Mouse (Mus musculus) testis, adult 2 months (tissue): ENCODE results near the gene Grb2. TPM values are rescaled to one million over a fixed set of nuclear protein-coding genes. Genes with fewer than 3 reads are reported as not detected.

Experiments used
- H3K27ac ChIP-seq: fragments of 200-500 bp; 2 replicates; pipeline ENCODE4 v1.5.1; 2012; ENCODE audit warnings: low read depth, low read length; ENCODE audit not compliant: control insufficient read depth, insufficient read depth
- H3K27me3 ChIP-seq: fragments of 200-500 bp; 2 replicates; pipeline ENCODE4 v1.6.1; 2012; ENCODE audit warnings: mild to moderate bottlenecking, low read length, moderate library complexity; ENCODE audit not compliant: control insufficient read depth, insufficient read depth
- H3K36me3 ChIP-seq: fragments of 200-500 bp; 2 replicates; pipeline ENCODE4 v1.6.1; 2012; ENCODE audit warnings: mild to moderate bottlenecking, low read length; ENCODE audit not compliant: control insufficient read depth, insufficient read depth
- H3K4me1 ChIP-seq: fragments of 200-500 bp; 2 replicates; pipeline ENCODE4 v1.6.1; 2012; ENCODE audit warnings: low read length; ENCODE audit not compliant: control insufficient read depth, insufficient read depth
- H3K4me3 ChIP-seq: fragments of 200-500 bp; 2 replicates; pipeline ENCODE4 v1.5.1; 2012; ENCODE audit warnings: low read depth, mild to moderate bottlenecking, low read length, moderate library complexity, mixed read lengths; ENCODE audit not compliant: control insufficient read depth
- CTCF ChIP-seq: fragments of 200-500 bp; IDR thresholded peaks from 2 replicates; pipeline ENCODE4 v1.5.1; 2012; ENCODE audit warnings: low read depth, mild to moderate bottlenecking, inconsistent platforms, low read length, moderate library complexity; ENCODE audit not compliant: control insufficient read depth, insufficient read depth, insufficient replicate concordance
- POLR2A ChIP-seq: fragments of 200-500 bp; IDR thresholded peaks from 2 replicates; pipeline ENCODE4 v1.6.1; 2012; ENCODE audit warnings: low read depth, mild to moderate bottlenecking, inconsistent platforms, low read length, moderate library complexity; ENCODE audit not compliant: control insufficient read depth
- polyA plus RNA-seq: library from polyadenylated mRNA; depleted of rRNA; stranded (reverse); fragments of >200 nt; gene quantifications from 2 replicates; pipeline ENCODE4 v1.2.3, GENCODE M21; 2012

The Grb2 gene
- polyA plus RNA-seq, 1 experiment: 7.7 TPM

DNA sequence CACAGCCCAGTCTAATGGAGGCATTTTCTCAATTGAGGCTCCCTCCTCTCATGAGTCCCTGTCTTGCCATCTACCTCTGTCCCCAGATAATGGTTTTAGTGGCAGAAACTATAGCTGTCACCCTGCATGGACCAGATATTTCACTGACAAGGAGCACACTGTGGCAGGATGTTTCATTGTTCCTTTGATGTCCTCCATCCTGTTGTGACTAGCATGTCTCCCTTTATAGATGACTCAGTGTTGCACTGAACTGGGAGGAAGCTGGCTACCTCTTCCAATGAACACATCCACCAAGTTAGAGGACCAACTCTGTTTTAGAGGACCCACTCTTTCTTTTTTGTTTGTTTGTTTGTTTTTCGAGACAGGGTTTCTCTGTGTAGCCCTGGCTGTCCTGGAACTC, 37.7 kb upstream of the Grb2 start:
- no peaks in the 10 kb centered on the region for H3K36me3 ChIP-seq
- no peak overlapping the region for H3K27ac ChIP-seq
- no peak overlapping the region for H3K4me3 ChIP-seq

GRCm38 (mm10) chr11:115744385-115744784, 36.0 kb upstream of the Grb2 start:
- Histone ChIP-seq H3K27me3 (no peaks in the 10 kb centered on the region), H3K4me1 (peaks cover 2% of the 10 kb centered on the region; the same call in 1 of the 2 replicates), H3K36me3 (no peaks in the 10 kb centered on the region), H3K4me3 (no peak overlapping the region), H3K27ac (no peak overlapping the region)
- TF ChIP-seq CTCF: no peak
- TF ChIP-seq POLR2A: no peak

More for the DNA sequence above, 37.7 kb upstream of the Grb2 start:
- Histone ChIP-seq H3K4me1 (peaks cover 2% of the 10 kb centered on the region; the same call in 1 of the 2 replicates), H3K27me3 (no peaks in the 10 kb centered on the region)
- TF ChIP-seq POLR2A (no peak), CTCF (no peak)

DNA sequence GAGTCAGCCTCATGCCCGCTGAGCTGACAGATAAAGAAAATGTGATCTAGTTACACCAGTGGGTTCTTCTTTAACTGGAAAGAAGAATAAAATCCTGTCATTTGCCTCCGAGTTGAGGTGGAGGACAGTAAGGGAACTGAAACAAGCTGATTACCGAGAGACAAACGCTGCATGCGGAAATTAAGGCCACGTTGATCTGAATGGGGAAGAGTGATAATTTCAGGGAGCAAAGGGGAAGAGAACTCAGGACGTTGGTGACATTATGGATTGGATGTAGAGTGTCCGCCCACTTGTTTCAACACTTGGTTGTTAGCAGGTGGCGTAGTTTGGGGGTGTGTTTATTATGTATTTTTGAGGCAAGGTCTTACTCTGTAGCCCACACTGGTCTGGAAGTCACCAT, 34.5 kb upstream of the Grb2 start:
- H3K27ac ChIP-seq: no peak overlapping the region
- no peaks in the 10 kb centered on the region for H3K27me3 ChIP-seq
- peaks cover 2% of the 10 kb centered on the region; the same call in 1 of the 2 replicates for H3K4me1 ChIP-seq
- H3K4me3 ChIP-seq: no peak overlapping the region
- H3K36me3 ChIP-seq: no peaks in the 10 kb centered on the region
- TF ChIP-seq CTCF: no peak

GRCm38 (mm10) chr11:115741070-115741469, 32.7 kb upstream of the Grb2 start:
- TF ChIP-seq POLR2A (no peak), CTCF (no peak)
- no peak overlapping the region for H3K4me3 ChIP-seq
- H3K4me1 ChIP-seq: no peaks in the 10 kb centered on the region
- no peak overlapping the region for H3K27ac ChIP-seq
- no peaks in the 10 kb centered on the region for H3K27me3 ChIP-seq
- H3K36me3 ChIP-seq: no peaks in the 10 kb centered on the region

DNA sequence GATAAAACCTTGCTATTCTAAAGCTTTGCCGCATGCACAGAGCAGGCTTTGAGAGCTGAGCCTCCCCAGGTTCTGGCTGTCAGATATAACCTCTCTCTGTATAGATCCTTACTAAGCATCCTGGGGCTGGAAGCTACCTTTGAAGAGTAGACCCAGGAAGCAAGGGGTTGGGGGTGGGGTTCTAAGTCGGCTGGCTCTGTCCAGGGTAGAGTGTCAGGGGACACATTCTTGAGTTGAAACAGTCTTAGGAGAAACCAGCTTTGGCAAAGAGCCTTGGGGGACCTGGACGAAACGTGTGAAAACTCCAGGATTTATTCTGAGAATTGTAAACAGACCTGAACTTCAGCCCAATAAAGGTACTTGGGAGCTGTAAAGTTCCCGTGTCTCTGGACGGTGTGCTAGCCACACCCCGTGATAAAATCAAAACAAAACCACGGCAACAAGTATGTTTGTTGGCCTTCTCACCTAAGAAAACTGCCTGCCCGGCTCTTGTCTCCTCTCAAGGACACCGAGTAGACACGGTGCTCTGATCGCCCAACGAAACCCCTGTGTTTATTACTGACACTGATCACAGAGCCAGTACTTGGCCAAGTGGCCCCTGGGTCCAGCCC, 30.0 kb upstream of the Grb2 start:
- TF ChIP-seq POLR2A (no peak), CTCF (no peak)
- Histone ChIP-seq H3K4me3 (no peak overlapping the region), H3K27me3 (no peaks in the 10 kb centered on the region), H3K36me3 (no peaks in the 10 kb centered on the region), H3K27ac (no peak overlapping the region), H3K4me1 (no peaks in the 10 kb centered on the region)

- no peak overlapping the region for H3K4me3 ChIP-seq
- H3K4me1 ChIP-seq: no peaks in the 10 kb centered on the region
- TF ChIP-seq CTCF: no peak
- TF ChIP-seq POLR2A: no peak
- H3K36me3 ChIP-seq: no peaks in the 10 kb centered on the region
- H3K27ac ChIP-seq: no peak overlapping the region
- H3K27me3 ChIP-seq: no peaks in the 10 kb centered on the region
Observed at GRCm38 (mm10) chr11:115737608-115738208, 29.3 kb upstream of the Grb2 start.

GRCm38 (mm10) chr11:115734041-115734686, 25.8 kb upstream of the Grb2 start:
- Histone ChIP-seq H3K4me1 (no peaks in the 10 kb centered on the region), H3K27me3 (no peaks in the 10 kb centered on the region), H3K4me3 (no peak overlapping the region), H3K36me3 (no peaks in the 10 kb centered on the region), H3K27ac (no peak overlapping the region)
- TF ChIP-seq POLR2A: no peak
- no peak for TF ChIP-seq CTCF
